Mouse (Mus musculus) kidney, postnatal 0 days (tissue): ENCODE measurements around the gene Galnt7. TPM values are rescaled to one million over a fixed set of nuclear protein-coding genes. Genes with fewer than 3 reads are reported as not detected.

Source experiments
- ATAC-seq: fragments of 200-750 bp; cut with Nextera tagmentation; replicated peaks from 2 replicates; pipeline ENCODE4 v1.8.0; 2017; ENCODE audit warnings: low read depth, moderate number of reproducible peaks, moderate TSS enrichment, moderate library complexity; ENCODE audit not compliant: low FRiP score
- DNase-seq: peaks from one replicate; pipeline ENCODE4 v3.0.0-alpha.2; 2016; ENCODE audit warnings: low spot score
- H3K27ac ChIP-seq: fragments of 300-500 bp; sonication (generic); 2 replicates; pipeline ENCODE4 v1.5.1; 2014; ENCODE audit warnings: mild to moderate bottlenecking
- H3K27me3 ChIP-seq: fragments of 300-500 bp; sonication (generic); 2 replicates; pipeline ENCODE4 v1.6.1; 2014; ENCODE audit warnings: low read length, mixed read lengths; ENCODE audit not compliant: insufficient read depth
- H3K36me3 ChIP-seq: fragments of 300-500 bp; sonication (generic); 2 replicates; pipeline ENCODE4 v1.6.1; 2014; ENCODE audit warnings: low read length, mixed read lengths; ENCODE audit not compliant: insufficient read depth
- H3K4me1 ChIP-seq: fragments of 300-500 bp; sonication (generic); replicated peaks from 2 replicates; pipeline ENCODE4 v1.6.1; 2014; ENCODE audit warnings: antibody characterized with exemption, low read length, mixed read lengths; ENCODE audit not compliant: insufficient read depth
- H3K4me2 ChIP-seq: fragments of 300-500 bp; sonication (generic); 2 replicates; pipeline ENCODE4 v1.6.1; 2014; ENCODE audit warnings: mild to moderate bottlenecking, low read length, moderate library complexity, mixed read lengths
- H3K4me3 ChIP-seq: fragments of 300-500 bp; sonication (generic); replicated peaks from 2 replicates; pipeline ENCODE4 v1.5.1; 2014; ENCODE audit warnings: low read depth, low read length
- H3K9ac ChIP-seq: fragments of 300-500 bp; sonication (generic); 2 replicates; pipeline ENCODE4 v1.6.1; 2014; ENCODE audit warnings: low read depth, low read length
- H3K9me3 ChIP-seq: fragments of 300-500 bp; sonication (generic); replicated peaks from 2 replicates; pipeline ENCODE4 v1.6.1; 2016; ENCODE audit warnings: low read length, inconsistent platforms, mixed read lengths
- CTCF ChIP-seq: IDR thresholded peaks from 2 replicates; pipeline ENCODE4 v1.5.1; 2016; ENCODE audit warnings: antibody characterized with exemption, low read depth, mild to moderate bottlenecking, moderate library complexity
- whole genome bisulfite sequencing: fragments of 180-500 bp; shearing (Covaris S2); extraction: QIAGEN DNeasy Blood & Tissue Kit; methylation state at CpG from one replicate; pipeline ENCODE4 v1.1.7; 2014; 5-methylcytosine and 5-hydroxymethylcytosine counted together
- polyA plus RNA-seq: library from polyadenylated mRNA; unstranded; fragments of >200 nt; fragmentation: Nextera tagmentation; extraction: Ambion mirVana; gene quantifications from 2 replicates; pipeline ENCODE4 v1.2.1, GENCODE M21; 2015

Gene Galnt7
- polyA plus RNA-seq, 1 experiment from 2014 or later = 14.9 TPM

GRCm38 (mm10) chr8:57647566-57647965 lies 5.3 kb downstream of the Galnt7 start:
- no peaks in the 10 kb centered on the region for H3K36me3 ChIP-seq
- H3K27me3 ChIP-seq = no peaks in the 10 kb centered on the region
- no peak for TF ChIP-seq CTCF
- H3K9ac ChIP-seq = no peak overlapping the region
- 34% methylated on average over 3 of the region's 3 CpGs for WGBS
- no peak overlapping the region for H3K4me2 ChIP-seq
- H3K27ac ChIP-seq = no peak overlapping the region
- ATAC-seq = no peak
- no peak overlapping the region for H3K4me3 ChIP-seq
- no peak for DNase-seq
- H3K9me3 ChIP-seq = no peaks in the 10 kb centered on the region
- peaks cover 12% of the 10 kb centered on the region; the same call in 1 of the 2 replicates for H3K4me1 ChIP-seq

DNA sequence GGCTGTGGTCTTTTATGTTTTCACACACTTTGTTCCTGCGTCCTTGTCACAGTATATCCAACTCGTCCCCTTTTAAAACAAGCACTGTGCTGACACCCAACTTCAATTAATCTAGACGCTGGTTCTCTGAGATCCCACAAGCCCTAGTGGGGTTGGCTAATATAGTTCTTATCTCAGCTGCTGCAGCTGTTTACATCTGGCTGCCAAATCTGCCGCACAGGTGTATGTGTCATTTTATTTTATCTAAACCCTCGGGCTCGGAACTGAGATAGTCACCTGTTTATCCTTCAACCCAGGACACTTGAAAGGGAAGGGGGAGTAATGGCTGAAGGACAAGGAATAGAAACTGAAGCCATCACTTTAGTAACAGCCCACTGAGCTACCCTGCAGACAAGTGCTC lies 8.6 kb downstream of the Galnt7 start:
- Histone ChIP-seq H3K4me2 (no peak overlapping the region), H3K4me3 (no peak overlapping the region), H3K27me3 (no peaks in the 10 kb centered on the region), H3K9me3 (no peaks in the 10 kb centered on the region), H3K36me3 (no peaks in the 10 kb centered on the region), H3K4me1 (peaks cover 12% of the 10 kb centered on the region; the same call in 1 of the 2 replicates), H3K9ac (no peak overlapping the region), H3K27ac (no peak overlapping the region)
- 77% methylated on average over 6 of the region's 6 CpGs for WGBS
- no peak for ATAC-seq
- TF ChIP-seq CTCF = no peak
- DNase-seq = no peak

- H3K9me3 ChIP-seq = no peaks in the 10 kb centered on the region
- no peak for TF ChIP-seq CTCF
- H3K9ac ChIP-seq = no peak overlapping the region
- WGBS = 51% methylated on average over 5 of the region's 5 CpGs
- no peaks in the 10 kb centered on the region for H3K36me3 ChIP-seq
- H3K27ac ChIP-seq = no peak overlapping the region
- H3K4me3 ChIP-seq = no peak overlapping the region
- DNase-seq (no peak), ATAC-seq (no peak)
- no peaks in the 10 kb centered on the region for H3K27me3 ChIP-seq
- H3K4me1 ChIP-seq = peaks cover 9% of the 10 kb centered on the region; the same call in 1 of the 2 replicates
- H3K4me2 ChIP-seq = no peak overlapping the region
These were observed 10.1 kb downstream of the Galnt7 start for GRCm38 (mm10) chr8:57642722-57643121.

GRCm38 (mm10) chr8:57638925-57639324 lies 13.9 kb downstream of the Galnt7 start:
- H3K27me3 ChIP-seq = no peaks in the 10 kb centered on the region
- no peaks in the 10 kb centered on the region for H3K9me3 ChIP-seq
- WGBS = 61% methylated on average over 6 of the region's 6 CpGs
- H3K36me3 ChIP-seq = no peaks in the 10 kb centered on the region
- H3K4me3 ChIP-seq = no peak overlapping the region
- DNase-seq (no peak), ATAC-seq (peak; percentile 59)
- no peak overlapping the region for H3K27ac ChIP-seq
- 0 out of 2 replicates have a peak, but pooled peaks cover 4% of the 10 kb centered on the region for H3K4me1 ChIP-seq
- H3K4me2 ChIP-seq = no peak overlapping the region
- TF ChIP-seq CTCF = no peak; the same call in 1 of the 2 replicates
- no peak overlapping the region for H3K9ac ChIP-seq

DNA sequence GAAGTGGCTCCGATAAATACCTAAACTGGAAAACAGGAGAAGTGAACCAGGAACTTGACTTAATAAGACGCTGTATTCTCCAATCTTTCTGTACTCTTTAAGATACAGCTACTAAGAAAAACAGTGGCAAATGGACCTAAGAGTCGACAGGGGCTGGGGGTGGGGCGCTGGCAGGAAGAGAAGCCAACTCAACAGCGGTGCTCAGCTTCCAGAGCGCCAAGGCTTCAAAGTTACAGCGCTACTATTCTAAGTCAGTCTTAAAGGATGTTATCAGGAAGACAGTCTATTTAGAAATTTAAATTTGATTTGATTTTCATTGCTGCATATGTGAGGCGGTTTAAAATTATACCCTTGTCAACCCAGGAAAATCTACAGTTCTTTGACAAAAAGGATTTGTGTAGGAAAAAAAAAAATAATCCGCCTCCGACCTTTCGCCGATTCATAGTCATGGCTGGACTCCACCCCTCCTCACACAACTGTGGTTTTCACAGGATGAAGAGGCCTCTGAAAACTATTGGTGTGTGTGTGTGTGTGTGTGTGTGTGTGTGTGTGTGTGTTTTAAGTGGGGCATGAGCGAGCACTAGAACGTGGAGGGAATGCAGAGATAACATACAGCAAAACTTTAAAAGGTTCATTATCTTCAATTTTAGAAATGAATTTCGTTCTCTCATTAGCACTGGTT lies 15.1 kb downstream of the Galnt7 start:
- Histone ChIP-seq H3K4me2 (no peak overlapping the region), H3K4me3 (no peak overlapping the region), H3K27ac (no peak overlapping the region), H3K36me3 (no peaks in the 10 kb centered on the region), H3K9ac (no peak overlapping the region), H3K9me3 (no peaks in the 10 kb centered on the region), H3K4me1 (0 out of 2 replicates have a peak, but pooled peaks cover 4% of the 10 kb centered on the region), H3K27me3 (no peaks in the 10 kb centered on the region)
- DNase-seq = no peak
- no peak for ATAC-seq
- no peak for TF ChIP-seq CTCF
- whole genome bisulfite sequencing = 86% methylated on average over 15 of the region's 15 CpGs

- H3K4me2 ChIP-seq = no peak overlapping the region
- DNase-seq (peak; percentile 27), ATAC-seq (no peak; the same call in 1 of the 2 replicates)
- no peaks in the 10 kb centered on the region for H3K36me3 ChIP-seq
- no peak overlapping the region for H3K4me3 ChIP-seq
- no peaks in the 10 kb centered on the region for H3K27me3 ChIP-seq
- no peaks in the 10 kb centered on the region for H3K9me3 ChIP-seq
- no peak overlapping the region for H3K9ac ChIP-seq
- WGBS = 34% methylated on average over 11 of the region's 11 CpGs
- TF ChIP-seq CTCF = no peak
- no peak overlapping the region for H3K27ac ChIP-seq
- H3K4me1 ChIP-seq = 0 out of 2 replicates have a peak, but pooled peaks cover 4% of the 10 kb centered on the region
These were observed 16.1 kb downstream of the Galnt7 start for GRCm38 (mm10) chr8:57636698-57637097.
